Mouse (Mus musculus) intestine, embryonic 14.5 days (tissue): Measurements from ENCODE around the gene Paf1. TPM values are rescaled to one million over a fixed set of nuclear protein-coding genes. Genes with fewer than 3 reads are reported as not detected.
A peak's percentile ranks its signal among the peaks of the same experiment; 100 is the strongest.

ENCODE experiments used
- ATAC-seq: fragments of 200-750 bp; cut with Nextera tagmentation; replicated peaks from 2 replicates; pipeline ENCODE4 v1.8.0; 2017; ENCODE audit warnings: low read depth, moderate number of reproducible peaks, moderate TSS enrichment, moderate library complexity; ENCODE audit not compliant: low FRiP score, low TSS enrichment
- DNase-seq: peaks from one replicate; pipeline ENCODE4 v3.0.0-alpha.2; 2018; ENCODE audit warnings: low spot score
- H3K27ac ChIP-seq: fragments of 300-500 bp; sonication (generic); 2 replicates; pipeline ENCODE4 v1.5.1; 2014; ENCODE audit warnings: low read depth, mild to moderate bottlenecking, control low read depth
- H3K27me3 ChIP-seq: fragments of 300-500 bp; sonication (generic); replicated peaks from 2 replicates; pipeline ENCODE4 v1.6.1; 2014; ENCODE audit warnings: low read length, control low read depth; ENCODE audit not compliant: control insufficient read depth, insufficient read depth
- H3K36me3 ChIP-seq: fragments of 300-500 bp; sonication (generic); 2 replicates; pipeline ENCODE4 v1.6.1; 2014; ENCODE audit warnings: low read length, control low read depth; ENCODE audit not compliant: control insufficient read depth, insufficient read depth
- H3K4me1 ChIP-seq: fragments of 300-500 bp; sonication (generic); replicated peaks from 2 replicates; pipeline ENCODE4 v1.6.1; 2014; ENCODE audit warnings: low read length, control low read depth, mixed read lengths; ENCODE audit not compliant: control insufficient read depth, insufficient read depth
- H3K4me2 ChIP-seq: fragments of 300-500 bp; sonication (generic); 2 replicates; pipeline ENCODE4 v1.6.1; 2014; ENCODE audit warnings: low read length
- H3K4me3 ChIP-seq: fragments of 300-500 bp; sonication (generic); 2 replicates; pipeline ENCODE4 v1.5.1; 2014; ENCODE audit warnings: low read depth, low read length, control low read depth, mixed read lengths
- H3K9ac ChIP-seq: fragments of 300-500 bp; sonication (generic); 2 replicates; pipeline ENCODE4 v1.6.1; 2014; ENCODE audit warnings: mild to moderate bottlenecking, low read length
- H3K9me3 ChIP-seq: fragments of 300-500 bp; sonication (generic); 2 replicates; pipeline ENCODE4 v1.6.1; 2016; ENCODE audit warnings: low read length, control low read depth; ENCODE audit not compliant: control insufficient read depth
- WGBS: fragments of 180-500 bp; shearing (Covaris S2); extraction: QIAGEN DNeasy Blood & Tissue Kit; methylation state at CpG from one replicate; pipeline ENCODE4 v1.1.7; 2014; 5-methylcytosine and 5-hydroxymethylcytosine counted together
- polyA plus RNA-seq: library from polyadenylated mRNA; unstranded; fragments of >200 nt; fragmentation: Nextera tagmentation; extraction: Ambion mirVana; gene quantifications from 2 replicates; pipeline ENCODE4 v1.2.1, GENCODE M21; 2014

Paf1 gene
- polyA plus RNA-seq, 1 experiment from 2014 or later: 64.4 TPM

- H3K27me3 ChIP-seq: no peaks in the 10 kb centered on the region
- DNase-seq: no peak
- H3K9ac ChIP-seq: no peak overlapping the region
- 94% methylated on average over 16 of the region's 16 CpGs for WGBS
- no peak overlapping the region for H3K27ac ChIP-seq
- no peak overlapping the region for H3K4me3 ChIP-seq
- H3K4me2 ChIP-seq: no peak overlapping the region
- peaks cover 17% of the 10 kb centered on the region for H3K4me1 ChIP-seq
- no peaks in the 10 kb centered on the region for H3K9me3 ChIP-seq
- H3K36me3 ChIP-seq: peaks cover 76% of the 10 kb centered on the region
- no peak for ATAC-seq
These were observed 25.0 kb upstream of the Paf1 start for GRCm38 (mm10) chr7:28367663-28368275.

- H3K4me3 ChIP-seq: no peak overlapping the region
- H3K4me1 ChIP-seq: peaks cover 17% of the 10 kb centered on the region
- no peaks in the 10 kb centered on the region for H3K27me3 ChIP-seq
- 89% methylated on average over 16 of the region's 16 CpGs for WGBS
- no peak overlapping the region for H3K9ac ChIP-seq
- DNase-seq (no peak), ATAC-seq (no peak)
- no peak overlapping the region for H3K4me2 ChIP-seq
- H3K27ac ChIP-seq: no peak overlapping the region
- H3K36me3 ChIP-seq: peaks cover 69% of the 10 kb centered on the region
- no peaks in the 10 kb centered on the region for H3K9me3 ChIP-seq
These were observed 24.4 kb upstream of the Paf1 start for GRCm38 (mm10) chr7:28368276-28368920.

- Histone ChIP-seq H3K4me2 (peak overlapping the region; percentile 87), H3K9me3 (no peaks in the 10 kb centered on the region), H3K4me3 (peak overlapping the region; percentile 80), H3K27me3 (no peaks in the 10 kb centered on the region), H3K27ac (no peak overlapping the region), H3K36me3 (peaks cover 53% of the 10 kb centered on the region), H3K4me1 (peaks cover 20% of the 10 kb centered on the region), H3K9ac (peak overlapping the region; percentile 88; the same call in 1 of the 2 replicates)
- WGBS: 88% methylated on average over 14 of the region's 14 CpGs
- DNase-seq (no peak), ATAC-seq (no peak)
These were observed 22.7 kb upstream of the Paf1 start for GRCm38 (mm10) chr7:28370051-28370450.

GRCm38 (mm10) chr7:28370977-28371513, 21.7 kb upstream of the Paf1 start:
- DNase-seq: no peak
- H3K4me1 ChIP-seq: peaks cover 23% of the 10 kb centered on the region
- peak overlapping the region; percentile 80 for H3K4me3 ChIP-seq
- ATAC-seq: no peak
- H3K9ac ChIP-seq: peak overlapping the region; percentile 88
- no peaks in the 10 kb centered on the region for H3K9me3 ChIP-seq
- peak overlapping the region; percentile 92 for H3K27ac ChIP-seq
- no peaks in the 10 kb centered on the region for H3K27me3 ChIP-seq
- H3K36me3 ChIP-seq: peaks cover 43% of the 10 kb centered on the region
- peak overlapping the region; percentile 87 for H3K4me2 ChIP-seq
- WGBS: 6% methylated on average over 11 of the region's 11 CpGs

GRCm38 (mm10) chr7:28371514-28371989, 21.2 kb upstream of the Paf1 start:
- H3K4me1 ChIP-seq: peaks cover 28% of the 10 kb centered on the region
- peaks cover 38% of the 10 kb centered on the region for H3K36me3 ChIP-seq
- no peaks in the 10 kb centered on the region for H3K9me3 ChIP-seq
- no peak; the same call in 1 of the 2 replicates for ATAC-seq
- H3K4me2 ChIP-seq: peak overlapping the region; percentile 87
- H3K9ac ChIP-seq: peak overlapping the region; percentile 88
- H3K27me3 ChIP-seq: no peaks in the 10 kb centered on the region
- H3K27ac ChIP-seq: peak overlapping the region; percentile 92
- WGBS: under 1% methylated on average over 38 of the region's 43 CpGs
- DNase-seq: peak; percentile 76
- H3K4me3 ChIP-seq: peak overlapping the region; percentile 80

- peak within 1 kb of the TSS; percentile 88 for H3K9ac ChIP-seq
- peaks cover 33% of the 10 kb centered on the region for H3K36me3 ChIP-seq
- peaks cover 37% of the 10 kb centered on the region for H3K4me1 ChIP-seq
- peak; percentile 100 for DNase-seq
- under 1% methylated on average over 58 of the region's 66 CpGs for WGBS
- H3K4me3 ChIP-seq: peak within 1 kb of the TSS; percentile 80
- H3K4me2 ChIP-seq: peak within 1 kb of the TSS; percentile 87
- ATAC-seq: peak; percentile 88
- no peaks in the 10 kb centered on the region for H3K9me3 ChIP-seq
- H3K27me3 ChIP-seq: no peaks in the 10 kb centered on the region
- peak within 1 kb of the TSS; percentile 100 for H3K27ac ChIP-seq
These were observed 20.3 kb upstream of the Paf1 start, which contains the start of gene Plekhg2 for GRCm38 (mm10) chr7:28372251-28373108. Gene Plekhg2, minus strand, starts transcription at chr7:28372599.

- no peaks in the 10 kb centered on the region for H3K9me3 ChIP-seq
- H3K4me1 ChIP-seq: peaks cover 44% of the 10 kb centered on the region
- ATAC-seq (peak; percentile 9), DNase-seq (peak; percentile 90)
- peak overlapping the region; percentile 49 for H3K4me2 ChIP-seq
- H3K9ac ChIP-seq: peak overlapping the region; percentile 50
- H3K36me3 ChIP-seq: peaks cover 32% of the 10 kb centered on the region
- H3K27me3 ChIP-seq: no peaks in the 10 kb centered on the region
- 1% methylated on average over 9 of the region's 9 CpGs for WGBS
- H3K4me3 ChIP-seq: peak overlapping the region; percentile 80
- H3K27ac ChIP-seq: peak overlapping the region; percentile 92
These were observed 19.6 kb upstream of the Paf1 start for GRCm38 (mm10) chr7:28373131-28373581.

- peaks cover 25% of the 10 kb centered on the region for H3K36me3 ChIP-seq
- H3K4me1 ChIP-seq: peaks cover 46% of the 10 kb centered on the region
- no peaks in the 10 kb centered on the region for H3K9me3 ChIP-seq
- peak overlapping the region; percentile 100 for H3K27ac ChIP-seq
- H3K27me3 ChIP-seq: no peaks in the 10 kb centered on the region
- H3K4me2 ChIP-seq: no peak overlapping the region
- DNase-seq (no peak), ATAC-seq (no peak)
- no peak overlapping the region for H3K9ac ChIP-seq
- WGBS: 74% methylated on average over 7 of the region's 7 CpGs
- H3K4me3 ChIP-seq: no peak overlapping the region
These were observed 18.8 kb upstream of the Paf1 start for GRCm38 (mm10) chr7:28373891-28374495.
